Mouse (Mus musculus): ENCODE data around the gene Cdkal1.

DNA sequence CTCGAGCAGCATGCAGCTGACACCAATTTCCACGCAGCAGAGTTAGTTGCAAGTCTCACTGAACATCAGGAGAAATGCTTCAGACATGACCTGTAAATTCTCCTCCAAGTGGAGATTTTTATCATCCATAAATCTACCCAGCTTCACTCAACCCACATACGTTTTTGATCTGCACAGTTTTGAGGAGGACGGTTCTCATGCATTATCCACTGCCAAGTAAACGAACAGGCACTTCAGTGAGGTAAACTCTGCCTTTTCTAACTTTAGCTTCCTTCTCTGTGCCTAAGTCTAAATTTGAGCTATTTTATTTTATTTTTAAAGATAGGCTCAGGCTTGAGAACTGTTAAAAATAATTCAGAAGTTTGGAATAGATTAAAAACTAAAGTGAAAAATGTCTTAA is 394.7 kb downstream of the Cdkal1 start:
- no peak for TF ChIP-seq MAX (IDR thresholded peaks at IDR 0.05; ENCODE audit: low read depth)
- TF ChIP-seq MYOD1 (IDR thresholded peaks at IDR 0.05; ENCODE audit: control insufficient read depth in 1 of 3, insufficient read length in 2 of 3, low read depth in 2 of 3), result no peak
- no peak for TF ChIP-seq POLR2A (IDR thresholded peaks at IDR 0.05; ENCODE audit: insufficient read length, low read depth)
- TF ChIP-seq TCF12 (IDR thresholded peaks at IDR 0.05; ENCODE audit: insufficient read depth, poor library complexity, severe bottlenecking), result no peak
- no peak for TF ChIP-seq USF1 (IDR thresholded peaks at IDR 0.05; ENCODE audit: low read depth)
- no peak for TF ChIP-seq POLR2AphosphoS2 (IDR thresholded peaks at IDR 0.05; ENCODE audit: insufficient read length, low read depth)
- TF ChIP-seq TCF3 (IDR thresholded peaks at IDR 0.05; ENCODE audit: insufficient read length, low read depth), result no peak
- no peak for TF ChIP-seq CEBPB (IDR thresholded peaks at IDR 0.05; ENCODE audit: insufficient read depth, poor library complexity, severe bottlenecking)
- no peak for TF ChIP-seq E2F4 (IDR thresholded peaks at IDR 0.05; ENCODE audit: insufficient read depth)
- TF ChIP-seq SRF (IDR thresholded peaks at IDR 0.05; ENCODE audit: control insufficient read depth, insufficient read length, low read depth), result no peak
- no peak for TF ChIP-seq REST (IDR thresholded peaks at IDR 0.05; ENCODE audit: insufficient read depth, insufficient read length)

All from myocyte (in vitro differentiated cells).